In genomic region chr14:11584263-11584662, GRCm38 (mm10) we compare ENCODE assay signal across 24 mouse cellular contexts. TPM values are rescaled to one million over a fixed set of nuclear protein-coding genes. Genes with fewer than 3 reads are reported as not detected.
DNase-seq lines count a peak whose midpoint lies in the region; ATAC-seq and TF ChIP-seq lines count a peak whose summit lies in the region.
"Had no signal": no experiment of that assay in that cellular context is flagged by ENCODE, and none has a peak within 500 bp of the region (broad histone marks: within the 10 kb centered on the region; RNA-seq: fewer than 3 reads in every experiment).

No protein-coding gene starts in this region.

- H3K36me3 ChIP-seq in forebrain, embryonic 12.5 days (replicated peaks): no peaks in the 10 kb centered on the region
- H3K36me3 ChIP-seq in forebrain, embryonic 11.5 days (ENCODE audit: control insufficient read depth, insufficient read depth, low read length): no peaks in the 10 kb centered on the region
- no peaks in the 10 kb centered on the region for H3K36me3 ChIP-seq in midbrain, embryonic 13.5 days
- H3K36me3 ChIP-seq in midbrain, postnatal 0 days (ENCODE audit: insufficient read depth, low read length): no peaks in the 10 kb centered on the region
- no peaks in the 10 kb centered on the region for H3K36me3 ChIP-seq in hindbrain, embryonic 13.5 days
- no peaks in the 10 kb centered on the region for H3K36me3 ChIP-seq in neural tube, embryonic 14.5 days (ENCODE audit: control insufficient read depth, insufficient read depth, low read length)
- H3K36me3 ChIP-seq in intestine, embryonic 16.5 days (ENCODE audit: control insufficient read depth, insufficient read depth, low read length): no peaks in the 10 kb centered on the region
- H3K36me3 ChIP-seq: embryonic facial prominence, embryonic 15.5 days; G1E had no signal

- no peaks in the 10 kb centered on the region for H3K27me3 ChIP-seq in forebrain, embryonic 12.5 days
- no peaks in the 10 kb centered on the region for H3K27me3 ChIP-seq in forebrain, embryonic 11.5 days (ENCODE audit: control insufficient read depth, insufficient read depth, low read length)
- no peaks in the 10 kb centered on the region for H3K27me3 ChIP-seq in midbrain, embryonic 13.5 days
- no peaks in the 10 kb centered on the region for H3K27me3 ChIP-seq in midbrain, postnatal 0 days (ENCODE audit: insufficient read depth, low read length)
- no peaks in the 10 kb centered on the region for H3K27me3 ChIP-seq in hindbrain, embryonic 13.5 days
- H3K27me3 ChIP-seq in neural tube, embryonic 14.5 days (ENCODE audit: control insufficient read depth, insufficient read depth, low read length): no peaks in the 10 kb centered on the region
- no peaks in the 10 kb centered on the region for H3K27me3 ChIP-seq in intestine, embryonic 16.5 days (replicated peaks; ENCODE audit: control insufficient read depth, insufficient read depth, low read length)
- H3K27me3 ChIP-seq: embryonic facial prominence, embryonic 15.5 days; heart, embryonic 13.5 days had no signal

- no peak for TF ChIP-seq CTCF in midbrain, postnatal 0 days (IDR thresholded peaks at IDR 0.05)

- no peak overlapping the region for H3K9ac ChIP-seq in forebrain, embryonic 12.5 days
- H3K9ac ChIP-seq in forebrain, embryonic 11.5 days (ENCODE audit: low read length): no peak overlapping the region
- H3K9ac ChIP-seq in midbrain, embryonic 13.5 days (replicated peaks): no peak overlapping the region
- no peak overlapping the region for H3K9ac ChIP-seq in midbrain, postnatal 0 days (replicated peaks; ENCODE audit: low read length, poor library complexity, severe bottlenecking)
- H3K9ac ChIP-seq in hindbrain, embryonic 13.5 days: no peak overlapping the region
- no peak overlapping the region for H3K9ac ChIP-seq in neural tube, embryonic 14.5 days (replicated peaks; ENCODE audit: low read depth, low read length)
- H3K9ac ChIP-seq in intestine, embryonic 16.5 days (ENCODE audit: low read depth, low read length): no peak overlapping the region
- H3K9ac ChIP-seq: embryonic facial prominence, embryonic 15.5 days; heart, embryonic 13.5 days had no signal

- H3K4me1 ChIP-seq in forebrain, embryonic 12.5 days: peaks cover 14% of the 10 kb centered on the region; the same call in 1 of the 2 replicates
- no peaks in the 10 kb centered on the region for H3K4me1 ChIP-seq in forebrain, embryonic 11.5 days (replicated peaks; ENCODE audit: control insufficient read depth, insufficient read depth, low read length)
- peaks cover 8% of the 10 kb centered on the region; the same call in 1 of the 2 replicates for H3K4me1 ChIP-seq in midbrain, embryonic 13.5 days (replicated peaks)
- no peaks in the 10 kb centered on the region for H3K4me1 ChIP-seq in midbrain, postnatal 0 days (ENCODE audit: insufficient read depth, low read length)
- H3K4me1 ChIP-seq in hindbrain, embryonic 13.5 days (replicated peaks): peaks cover 12% of the 10 kb centered on the region
- H3K4me1 ChIP-seq in neural tube, embryonic 14.5 days (ENCODE audit: control insufficient read depth, insufficient read depth, low read length): no peaks in the 10 kb centered on the region
- H3K4me1 ChIP-seq in intestine, embryonic 16.5 days (ENCODE audit: control insufficient read depth, insufficient read depth, low read length): peaks cover 4% of the 10 kb centered on the region; the same call in 1 of the 2 replicates
- H3K4me1 ChIP-seq: embryonic facial prominence, embryonic 15.5 days had no signal

- H3K9me3 ChIP-seq in forebrain, embryonic 12.5 days: no peaks in the 10 kb centered on the region
- H3K9me3 ChIP-seq in forebrain, embryonic 11.5 days (ENCODE audit: control insufficient read depth, low read length): peaks cover 2% of the 10 kb centered on the region; the same call in 1 of the 2 replicates
- H3K9me3 ChIP-seq in midbrain, embryonic 13.5 days: 0 out of 2 replicates have a peak, but pooled peaks cover 2% of the 10 kb centered on the region
- no peaks in the 10 kb centered on the region for H3K9me3 ChIP-seq in midbrain, postnatal 0 days (ENCODE audit: low read length)
- H3K9me3 ChIP-seq in hindbrain, embryonic 13.5 days: peaks cover 3% of the 10 kb centered on the region; the same call in 1 of the 2 replicates
- no peaks in the 10 kb centered on the region for H3K9me3 ChIP-seq in neural tube, embryonic 14.5 days (ENCODE audit: control insufficient read depth, low read length)
- H3K9me3 ChIP-seq in intestine, embryonic 16.5 days (ENCODE audit: control insufficient read depth, low read length): peaks cover 2% of the 10 kb centered on the region; the same call in 1 of the 2 replicates

- whole genome bisulfite sequencing in forebrain, embryonic 12.5 days: 63% methylated on average over 6 of the region's 6 CpGs
- WGBS in forebrain, embryonic 11.5 days: 71% methylated on average over 6 of the region's 6 CpGs
- WGBS in midbrain, embryonic 13.5 days: 62% methylated on average over 6 of the region's 6 CpGs
- 81% methylated on average over 6 of the region's 6 CpGs for WGBS in midbrain, postnatal 0 days
- WGBS in hindbrain, embryonic 13.5 days: 50% methylated on average over 6 of the region's 6 CpGs
- WGBS in neural tube, embryonic 14.5 days: 34% methylated on average over 6 of the region's 6 CpGs
- 78% methylated on average over 6 of the region's 6 CpGs for WGBS in intestine, embryonic 16.5 days

- ATAC-seq in forebrain, embryonic 12.5 days (ENCODE audit: low FRiP score): peak; percentile 58; the same call in 1 of the 2 replicates
- ATAC-seq in forebrain, embryonic 11.5 days (replicated peaks; ENCODE audit: low FRiP score): no peak
- ATAC-seq in midbrain, embryonic 13.5 days: peak; percentile 34; the same call in 1 of the 2 replicates
- ATAC-seq in midbrain, postnatal 0 days (ENCODE audit: low FRiP score): no peak
- ATAC-seq in hindbrain, embryonic 13.5 days (ENCODE audit: low FRiP score): no peak
- peak; percentile 63; the same call in 1 of the 2 replicates for ATAC-seq in neural tube, embryonic 14.5 days (ENCODE audit: low read depth)
- ATAC-seq in intestine, embryonic 16.5 days: no peak
- ATAC-seq: CD4-positive, CD25-positive, alpha-beta regulatory T cell, adult 4 months; forebrain, embryonic 16.5 days had no signal

- H3K4me3 ChIP-seq in forebrain, embryonic 12.5 days (replicated peaks): no peak overlapping the region
- no peak overlapping the region for H3K4me3 ChIP-seq in forebrain, embryonic 11.5 days (ENCODE audit: low read depth, low read length)
- no peak overlapping the region for H3K4me3 ChIP-seq in midbrain, embryonic 13.5 days (replicated peaks)
- H3K4me3 ChIP-seq in midbrain, postnatal 0 days (ENCODE audit: low read depth, low read length): no peak overlapping the region
- no peak overlapping the region for H3K4me3 ChIP-seq in hindbrain, embryonic 13.5 days
- no peak overlapping the region for H3K4me3 ChIP-seq in neural tube, embryonic 14.5 days (ENCODE audit: low read depth, low read length)
- no peak overlapping the region for H3K4me3 ChIP-seq in intestine, embryonic 16.5 days (ENCODE audit: low read length)
- H3K4me3 ChIP-seq: embryonic facial prominence, embryonic 15.5 days; erythroblast, embryonic 14.5 days; forebrain, embryonic 10.5 days; heart, embryonic 13.5 days had no signal

- H3K27ac ChIP-seq in forebrain, embryonic 12.5 days: no peak overlapping the region
- H3K27ac ChIP-seq in forebrain, embryonic 11.5 days (ENCODE audit: low read depth, low read length): no peak overlapping the region
- H3K27ac ChIP-seq in midbrain, embryonic 13.5 days: no peak overlapping the region
- H3K27ac ChIP-seq in midbrain, postnatal 0 days (ENCODE audit: low read depth, low read length): no peak overlapping the region
- H3K27ac ChIP-seq in hindbrain, embryonic 13.5 days: 0 out of 2 replicates have a peak overlapping the region, but pooled peaks have one; percentile 58
- H3K27ac ChIP-seq in neural tube, embryonic 14.5 days (ENCODE audit: low read depth, low read length): no peak overlapping the region
- H3K27ac ChIP-seq in intestine, embryonic 16.5 days (ENCODE audit: low read length): no peak overlapping the region
- H3K27ac ChIP-seq: embryonic facial prominence, embryonic 15.5 days; forebrain, embryonic 10.5 days; heart, embryonic 13.5 days had no signal

- no peak for DNase-seq in forebrain, embryonic 11.5 days (ENCODE audit: low spot score)
- DNase-seq in midbrain, postnatal 0 days (ENCODE audit: low spot score): no peak
- no peak for DNase-seq in urinary bladder, postnatal 25 days (ENCODE audit: low spot score)
- DNase-seq: adrenal gland, adult 8-10 months; adrenal gland, postnatal 36 days; B cell, adult 2 months; cerebellum, adult 2 months; cerebellum, postnatal 14 days; embryo, embryonic 11 days; gastrocnemius, postnatal 14 days; heart, postnatal 36 days had no signal

- no peak overlapping the region for H3K4me2 ChIP-seq in forebrain, embryonic 12.5 days
- no peak overlapping the region for H3K4me2 ChIP-seq in forebrain, embryonic 11.5 days (ENCODE audit: low read depth, low read length, severe bottlenecking)
- no peak overlapping the region for H3K4me2 ChIP-seq in midbrain, embryonic 13.5 days (replicated peaks)
- no peak overlapping the region for H3K4me2 ChIP-seq in midbrain, postnatal 0 days (ENCODE audit: low read depth, low read length, poor library complexity, severe bottlenecking)
- H3K4me2 ChIP-seq in hindbrain, embryonic 13.5 days: no peak overlapping the region
- no peak overlapping the region for H3K4me2 ChIP-seq in neural tube, embryonic 14.5 days (ENCODE audit: low read depth, low read length)
- H3K4me2 ChIP-seq in intestine, embryonic 16.5 days (ENCODE audit: low read depth, low read length): no peak overlapping the region
- H3K4me2 ChIP-seq: embryonic facial prominence, embryonic 15.5 days; heart, embryonic 13.5 days had no signal

RNA-seq across cellular contexts. Expression of gene Ptprg, which starts 30.9 kb away (rescaled TPM):
- 40.3 and 44.9 TPM in 2 replicates for polyA plus RNA-seq in forebrain, embryonic 12.5 days (2016; fragmentation: Nextera tagmentation; extraction: Ambion mirVana)
- 48.0 and 51.3 TPM in 2 replicates for polyA plus RNA-seq in forebrain, embryonic 11.5 days (2014; fragmentation: Nextera tagmentation; extraction: Ambion mirVana)
- polyA plus RNA-seq in midbrain, embryonic 13.5 days (2015; fragmentation: Nextera tagmentation; extraction: Ambion mirVana): 41.0 and 45.4 TPM in 2 replicates
- total RNA-seq in midbrain, postnatal 0 days (2014; rRNA removed): 84.9 and 98.2 TPM in 2 replicates
- polyA plus RNA-seq in midbrain, postnatal 0 days (2015; fragmentation: Nextera tagmentation; extraction: Ambion mirVana): 25.4 and 25.7 TPM in 2 replicates
- 47.3 and 47.5 TPM in 2 replicates for polyA plus RNA-seq in hindbrain, embryonic 13.5 days (2015; fragmentation: Nextera tagmentation; extraction: Ambion mirVana)
- polyA plus RNA-seq in neural tube, embryonic 14.5 days (2014; fragmentation: Nextera tagmentation; extraction: Ambion mirVana): 42.3 and 48.0 TPM in 2 replicates
- polyA plus RNA-seq in intestine, embryonic 16.5 days (2015; fragmentation: Nextera tagmentation; extraction: Ambion mirVana): 14.3 and 14.7 TPM in 2 replicates
- total RNA-seq: common myeloid progenitor, adult 5-6 weeks had no signal
- polyA plus RNA-seq: CD4-positive, CD25-positive, alpha-beta regulatory T cell, adult 4 months; erythroblast, embryonic 14.5 days; G1E had no signal

Comparison
In these comparisons a context has a peak if more than half of its experiments do, and no peak if none do; other contexts are left out.
1. ATAC-seq: peak in forebrain, embryonic 12.5 days (single experiment), midbrain, embryonic 13.5 days (single experiment) and neural tube, embryonic 14.5 days (single experiment); none in forebrain, embryonic 11.5 days (single experiment), midbrain, postnatal 0 days (single experiment), hindbrain, embryonic 13.5 days (single experiment) and intestine, embryonic 16.5 days (single experiment).